Mouse (Mus musculus): Measurements from ENCODE around the gene E130308A19Rik. TPM values are rescaled to one million over a fixed set of nuclear protein-coding genes. Genes with fewer than 3 reads are reported as not detected.
A peak's percentile ranks its signal among the peaks of the same experiment; 100 is the strongest.

The E130308A19Rik gene
- polyA plus RNA-seq, 1 experiment from 2014 or later, result 30.5 TPM

GRCm38 (mm10) chr4:59682491-59682890 lies 56.5 kb downstream of the E130308A19Rik start:
- H3K4me1 ChIP-seq (ENCODE audit: control insufficient read depth, insufficient read depth, low read length), result peaks cover 26% of the 10 kb centered on the region
- WGBS (ENCODE audit: insufficient replicate concordance), result 47% methylated on average over 3 of the region's 3 CpGs
- no peaks in the 10 kb centered on the region for H3K36me3 ChIP-seq (ENCODE audit: control insufficient read depth, insufficient read depth, low read length)
- no peak overlapping the region for H3K4me3 ChIP-seq (ENCODE audit: low read depth, low read length)
- H3K27me3 ChIP-seq (ENCODE audit: control insufficient read depth, insufficient read depth, low read length), result no peaks in the 10 kb centered on the region
- H3K9ac ChIP-seq (ENCODE audit: low read depth, low read length), result no peak overlapping the region
- H3K27ac ChIP-seq (ENCODE audit: low read depth, low read length), result no peak overlapping the region
- ATAC-seq (replicated peaks; ENCODE audit: insufficient number of reproducible peaks, low FRiP score, low TSS enrichment), result no peak
- H3K9me3 ChIP-seq (replicated peaks; ENCODE audit: control insufficient read depth, low read length), result no peaks in the 10 kb centered on the region
- H3K4me2 ChIP-seq, result no peak overlapping the region

DNA sequence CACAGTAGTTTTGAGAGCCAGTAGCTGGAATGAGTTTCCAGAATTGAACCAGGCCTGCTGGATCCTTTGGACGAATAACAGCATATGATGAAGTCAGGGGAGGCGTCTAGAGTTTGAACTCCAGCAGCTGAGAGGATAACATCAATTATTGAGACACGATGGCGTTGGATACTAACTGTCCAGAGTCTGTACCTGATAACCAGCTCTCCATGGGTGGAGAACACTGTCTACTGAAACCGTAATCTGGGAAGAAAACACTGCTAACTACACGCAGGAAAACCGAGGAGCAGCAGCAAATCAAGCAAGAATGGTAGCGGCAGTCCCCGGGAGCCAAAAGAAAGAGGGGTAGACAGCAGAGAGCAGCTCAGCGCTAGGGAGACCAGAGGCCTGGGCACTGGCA lies 56.9 kb downstream of the E130308A19Rik start:
- no peak for ATAC-seq (replicated peaks; ENCODE audit: insufficient number of reproducible peaks, low FRiP score, low TSS enrichment)
- Histone ChIP-seq H3K9ac (ENCODE audit: low read depth, low read length) (0 out of 2 replicates have a peak overlapping the region, but pooled peaks have one; percentile 16), H3K36me3 (ENCODE audit: control insufficient read depth, insufficient read depth, low read length) (no peaks in the 10 kb centered on the region), H3K27me3 (ENCODE audit: control insufficient read depth, insufficient read depth, low read length) (no peaks in the 10 kb centered on the region), H3K4me1 (ENCODE audit: control insufficient read depth, insufficient read depth, low read length) (peaks cover 26% of the 10 kb centered on the region), H3K27ac (ENCODE audit: low read depth, low read length) (no peak overlapping the region), H3K9me3 (replicated peaks; ENCODE audit: control insufficient read depth, low read length) (no peaks in the 10 kb centered on the region), H3K4me2 (no peak overlapping the region), H3K4me3 (ENCODE audit: low read depth, low read length) (no peak overlapping the region)
- 66% methylated on average over 10 of the region's 10 CpGs for WGBS (ENCODE audit: insufficient replicate concordance)

DNA sequence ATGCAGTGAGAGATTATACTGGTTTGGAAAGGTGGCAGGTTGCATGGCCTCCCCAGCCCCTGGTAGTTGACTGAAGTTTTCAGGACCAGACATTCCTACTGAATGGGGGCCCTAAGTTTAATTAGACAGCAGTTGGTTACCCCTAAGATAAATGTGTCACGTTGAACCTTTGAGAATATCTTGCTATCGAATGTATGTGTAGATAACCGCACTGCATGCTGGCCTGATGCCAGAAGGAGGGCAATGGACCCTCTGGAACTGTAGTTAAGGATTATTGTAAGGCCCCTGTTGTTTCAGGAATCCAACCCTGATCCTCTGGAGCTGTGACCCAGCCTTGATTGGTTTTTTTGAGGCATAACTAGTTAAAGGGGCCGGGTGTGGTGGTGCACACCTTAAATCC lies 58.3 kb downstream of the E130308A19Rik start:
- no peak overlapping the region for H3K9ac ChIP-seq (ENCODE audit: low read depth, low read length)
- 51% methylated on average over 4 of the region's 4 CpGs for WGBS (ENCODE audit: insufficient replicate concordance)
- H3K36me3 ChIP-seq (ENCODE audit: control insufficient read depth, insufficient read depth, low read length), result no peaks in the 10 kb centered on the region
- no peaks in the 10 kb centered on the region for H3K9me3 ChIP-seq (replicated peaks; ENCODE audit: control insufficient read depth, low read length)
- H3K4me3 ChIP-seq (ENCODE audit: low read depth, low read length), result no peak overlapping the region
- no peak overlapping the region for H3K27ac ChIP-seq (ENCODE audit: low read depth, low read length)
- no peak for ATAC-seq (replicated peaks; ENCODE audit: insufficient number of reproducible peaks, low FRiP score, low TSS enrichment)
- H3K4me2 ChIP-seq, result no peak overlapping the region
- H3K27me3 ChIP-seq (ENCODE audit: control insufficient read depth, insufficient read depth, low read length), result no peaks in the 10 kb centered on the region
- H3K4me1 ChIP-seq (ENCODE audit: control insufficient read depth, insufficient read depth, low read length), result peaks cover 30% of the 10 kb centered on the region

DNA sequence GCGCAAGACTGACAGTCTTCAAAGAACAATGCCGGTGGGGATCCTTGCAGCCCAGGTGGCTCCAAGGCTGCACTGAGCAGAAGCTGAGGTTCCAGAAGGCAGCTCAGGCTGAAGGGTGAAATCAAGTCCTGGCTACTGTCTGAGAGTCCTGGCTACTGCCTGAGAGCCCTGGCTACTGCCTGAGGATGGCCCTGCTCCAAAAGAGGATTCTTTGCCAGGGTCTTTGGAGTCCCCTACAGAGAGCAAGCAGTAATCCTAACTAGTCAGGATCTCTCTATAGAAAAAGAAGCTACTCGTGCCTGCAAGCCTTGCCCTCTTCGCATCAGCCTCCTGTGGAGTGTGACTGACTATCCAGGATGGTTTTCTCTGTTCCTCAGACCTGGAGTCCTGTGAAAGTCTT lies 60.7 kb downstream of the E130308A19Rik start:
- Histone ChIP-seq H3K4me3 (ENCODE audit: low read depth, low read length) (no peak overlapping the region), H3K4me1 (ENCODE audit: control insufficient read depth, insufficient read depth, low read length) (peaks cover 25% of the 10 kb centered on the region), H3K9me3 (replicated peaks; ENCODE audit: control insufficient read depth, low read length) (no peaks in the 10 kb centered on the region), H3K9ac (ENCODE audit: low read depth, low read length) (no peak overlapping the region), H3K36me3 (ENCODE audit: control insufficient read depth, insufficient read depth, low read length) (peaks cover 3% of the 10 kb centered on the region; the same call in 1 of the 2 replicates), H3K4me2 (no peak overlapping the region), H3K27ac (ENCODE audit: low read depth, low read length) (no peak overlapping the region), H3K27me3 (ENCODE audit: control insufficient read depth, insufficient read depth, low read length) (no peaks in the 10 kb centered on the region)
- WGBS (ENCODE audit: insufficient replicate concordance), result 81% methylated on average over 4 of the region's 4 CpGs
- no peak for ATAC-seq (replicated peaks; ENCODE audit: insufficient number of reproducible peaks, low FRiP score, low TSS enrichment)

DNA sequence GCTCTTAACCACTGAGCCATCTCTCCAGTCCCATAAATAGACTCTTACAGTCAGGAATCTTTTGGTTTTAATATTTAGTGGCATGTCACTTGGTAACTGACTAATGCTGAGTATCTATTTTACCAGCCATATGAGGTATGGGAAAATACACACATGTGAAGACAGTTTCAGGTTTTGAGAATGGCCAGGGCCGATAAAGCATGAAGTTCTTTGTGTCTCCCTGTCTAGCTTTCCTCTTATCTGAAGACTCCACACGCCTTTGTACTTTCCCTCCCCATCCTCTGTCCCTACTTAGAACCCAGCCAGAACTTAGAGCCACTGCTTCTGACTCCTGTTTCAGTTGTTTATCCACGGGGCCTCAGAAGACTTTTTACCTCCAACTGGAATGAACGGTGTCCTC lies 63.0 kb downstream of the E130308A19Rik start:
- peak; percentile 83 for ATAC-seq (replicated peaks; ENCODE audit: insufficient number of reproducible peaks, low FRiP score, low TSS enrichment)
- Histone ChIP-seq H3K9ac (ENCODE audit: low read depth, low read length) (peak overlapping the region; percentile 54; the same call in 1 of the 2 replicates), H3K4me2 (peak overlapping the region; percentile 34), H3K4me1 (ENCODE audit: control insufficient read depth, insufficient read depth, low read length) (peaks cover 10% of the 10 kb centered on the region), H3K27me3 (ENCODE audit: control insufficient read depth, insufficient read depth, low read length) (no peaks in the 10 kb centered on the region), H3K4me3 (ENCODE audit: low read depth, low read length) (no peak overlapping the region), H3K9me3 (replicated peaks; ENCODE audit: control insufficient read depth, low read length) (no peaks in the 10 kb centered on the region), H3K27ac (ENCODE audit: low read depth, low read length) (peak overlapping the region; percentile 76), H3K36me3 (ENCODE audit: control insufficient read depth, insufficient read depth, low read length) (peaks cover 3% of the 10 kb centered on the region; the same call in 1 of the 2 replicates)
- 56% methylated on average over 4 of the region's 4 CpGs for WGBS (ENCODE audit: insufficient replicate concordance)

- Histone ChIP-seq H3K4me3 (ENCODE audit: low read depth, low read length) (no peak overlapping the region), H3K4me2 (no peak overlapping the region), H3K27ac (ENCODE audit: low read depth, low read length) (no peak overlapping the region), H3K9ac (ENCODE audit: low read depth, low read length) (no peak overlapping the region), H3K27me3 (ENCODE audit: control insufficient read depth, insufficient read depth, low read length) (no peaks in the 10 kb centered on the region), H3K36me3 (ENCODE audit: control insufficient read depth, insufficient read depth, low read length) (peaks cover 3% of the 10 kb centered on the region; the same call in 1 of the 2 replicates), H3K9me3 (replicated peaks; ENCODE audit: control insufficient read depth, low read length) (no peaks in the 10 kb centered on the region), H3K4me1 (ENCODE audit: control insufficient read depth, insufficient read depth, low read length) (peaks cover 5% of the 10 kb centered on the region)
- ATAC-seq (replicated peaks; ENCODE audit: insufficient number of reproducible peaks, low FRiP score, low TSS enrichment), result no peak
- 89% methylated on average over 4 of the region's 4 CpGs for WGBS (ENCODE audit: insufficient replicate concordance)
Observed at GRCm38 (mm10) chr4:59690145-59690544, 64.1 kb downstream of the E130308A19Rik start.

DNA sequence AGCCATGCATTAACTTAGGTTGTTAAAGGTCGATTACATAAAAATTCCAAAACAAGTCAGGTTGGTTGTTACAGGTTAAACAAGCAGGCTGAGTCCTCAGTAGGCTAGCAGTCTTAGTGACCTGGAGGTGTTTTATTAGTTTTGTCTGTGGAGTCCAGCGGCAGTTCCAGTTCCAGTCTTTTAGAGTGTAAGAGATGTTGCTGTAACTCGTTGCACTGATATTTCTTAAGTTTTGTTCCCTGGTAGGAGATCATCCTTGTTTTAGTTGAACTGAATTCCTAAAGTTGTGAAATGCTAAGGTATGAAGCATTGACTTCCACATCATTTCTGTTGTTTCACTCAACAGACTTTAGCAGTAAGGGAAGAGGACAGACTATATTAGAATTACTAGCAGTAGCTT lies 70.8 kb downstream of the E130308A19Rik start:
- Histone ChIP-seq H3K4me1 (ENCODE audit: control insufficient read depth, insufficient read depth, low read length) (peaks cover 2% of the 10 kb centered on the region), H3K27me3 (ENCODE audit: control insufficient read depth, insufficient read depth, low read length) (no peaks in the 10 kb centered on the region), H3K36me3 (ENCODE audit: control insufficient read depth, insufficient read depth, low read length) (no peaks in the 10 kb centered on the region), H3K4me2 (no peak overlapping the region), H3K9ac (ENCODE audit: low read depth, low read length) (no peak overlapping the region), H3K9me3 (replicated peaks; ENCODE audit: control insufficient read depth, low read length) (no peaks in the 10 kb centered on the region), H3K27ac (ENCODE audit: low read depth, low read length) (no peak overlapping the region), H3K4me3 (ENCODE audit: low read depth, low read length) (no peak overlapping the region)
- ATAC-seq (replicated peaks; ENCODE audit: insufficient number of reproducible peaks, low FRiP score, low TSS enrichment), result no peak
- 88% methylated on average over 3 of the region's 3 CpGs for WGBS (ENCODE audit: insufficient replicate concordance)

GRCm38 (mm10) chr4:59697869-59698268 lies 71.9 kb downstream of the E130308A19Rik start:
- Histone ChIP-seq H3K9me3 (replicated peaks; ENCODE audit: control insufficient read depth, low read length) (no peaks in the 10 kb centered on the region), H3K36me3 (ENCODE audit: control insufficient read depth, insufficient read depth, low read length) (no peaks in the 10 kb centered on the region), H3K4me2 (no peak overlapping the region), H3K4me1 (ENCODE audit: control insufficient read depth, insufficient read depth, low read length) (peaks cover 2% of the 10 kb centered on the region), H3K27me3 (ENCODE audit: control insufficient read depth, insufficient read depth, low read length) (no peaks in the 10 kb centered on the region), H3K4me3 (ENCODE audit: low read depth, low read length) (no peak overlapping the region), H3K27ac (ENCODE audit: low read depth, low read length) (0 out of 2 replicates have a peak overlapping the region, but pooled peaks have one; percentile 29), H3K9ac (ENCODE audit: low read depth, low read length) (no peak overlapping the region)
- 73% methylated on average over 3 of the region's 3 CpGs for WGBS (ENCODE audit: insufficient replicate concordance)
- ATAC-seq (replicated peaks; ENCODE audit: insufficient number of reproducible peaks, low FRiP score, low TSS enrichment), result no peak

DNA sequence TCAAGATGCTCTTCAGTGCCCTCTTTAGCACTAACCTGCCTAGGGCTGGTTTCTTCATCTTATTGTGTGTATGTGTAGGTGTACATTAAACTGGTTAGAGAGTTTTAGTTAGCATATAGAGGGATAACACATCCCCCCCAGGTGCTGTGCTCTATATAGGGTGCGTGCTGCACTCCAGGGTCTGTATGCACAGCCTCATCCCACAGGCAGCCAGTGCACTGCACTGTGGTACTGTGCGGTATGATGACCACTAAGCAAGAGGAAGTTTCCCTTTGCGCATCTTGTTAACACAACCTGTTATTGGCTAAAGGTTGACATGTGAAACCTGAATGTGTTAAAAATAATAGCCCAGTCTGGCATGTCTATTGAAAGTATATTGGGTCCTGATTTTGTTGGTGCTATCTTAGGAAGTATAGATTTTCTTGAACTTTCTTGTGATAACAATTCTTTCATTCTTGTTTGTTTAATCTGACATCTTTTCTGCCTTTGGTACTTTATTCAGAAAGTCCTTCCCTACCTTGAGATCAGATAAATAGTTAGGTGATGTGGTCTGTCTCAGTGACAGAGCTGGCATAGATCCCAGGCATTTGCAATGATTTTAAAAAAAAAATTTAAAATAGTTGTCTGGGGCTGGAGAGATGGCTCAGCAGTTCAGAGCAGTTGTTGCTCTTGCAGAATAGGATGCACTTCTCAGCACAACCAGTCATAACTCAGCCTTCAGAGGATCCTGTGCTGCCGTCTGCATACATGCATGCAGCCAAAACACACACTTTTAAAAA lies 73.2 kb downstream of the E130308A19Rik start:
- no peak overlapping the region for H3K4me2 ChIP-seq
- H3K27me3 ChIP-seq (ENCODE audit: control insufficient read depth, insufficient read depth, low read length), result no peaks in the 10 kb centered on the region
- no peaks in the 10 kb centered on the region for H3K36me3 ChIP-seq (ENCODE audit: control insufficient read depth, insufficient read depth, low read length)
- no peak for ATAC-seq (replicated peaks; ENCODE audit: insufficient number of reproducible peaks, low FRiP score, low TSS enrichment)
- H3K9me3 ChIP-seq (replicated peaks; ENCODE audit: control insufficient read depth, low read length), result no peaks in the 10 kb centered on the region
- no peak overlapping the region for H3K27ac ChIP-seq (ENCODE audit: low read depth, low read length)
- peaks cover 2% of the 10 kb centered on the region for H3K4me1 ChIP-seq (ENCODE audit: control insufficient read depth, insufficient read depth, low read length)
- WGBS (ENCODE audit: insufficient replicate concordance), result 90% methylated on average over 4 of the region's 4 CpGs
- H3K9ac ChIP-seq (ENCODE audit: low read depth, low read length), result no peak overlapping the region
- H3K4me3 ChIP-seq (ENCODE audit: low read depth, low read length), result no peak overlapping the region

Measured in heart, embryonic 11.5 days (tissue).